Mouse (Mus musculus) adrenal gland, postnatal 4 days (tissue): ENCODE results near the gene Magi2. TPM values are rescaled to one million over a fixed set of nuclear protein-coding genes. Genes with fewer than 3 reads are reported as not detected.

Experiments
- DNase-seq, 2 experiments: peaks; one replicate each; pipeline ENCODE4 v3.0.0; 2021 to 2022; ENCODE audit warnings: low spot score in 2 of 2, mixed read lengths in 2 of 2
- total RNA-seq, 2 experiments: library from RNA; stranded (reverse); gene quantifications; 2 replicates each; pipeline ENCODE4 v1.2.3; 2021

Gene Magi2
- total RNA-seq, 2 experiments from 2014 or later = 8.4 to 14.1 TPM

DNA sequence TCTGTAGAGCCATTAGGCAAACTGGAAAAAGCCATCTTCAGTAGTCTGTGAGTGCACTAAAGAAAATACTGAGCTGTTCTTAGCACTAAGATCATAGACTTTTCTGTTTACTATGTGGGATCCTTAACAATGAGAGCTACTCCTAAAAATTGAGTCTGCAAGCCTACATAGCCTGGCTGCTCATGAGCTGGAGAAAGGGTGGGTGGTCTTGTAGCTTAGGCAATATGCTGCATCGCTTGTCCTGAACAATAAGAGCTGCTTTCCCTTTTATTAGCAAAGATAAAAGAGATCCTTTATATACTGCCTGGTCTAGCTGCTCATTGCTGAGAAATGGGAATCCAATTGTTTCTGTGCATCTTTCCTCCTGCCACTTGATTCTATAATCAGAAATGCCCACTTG lies 841.7 kb downstream of the Magi2 start:
- no peak for DNase-seq

DNA sequence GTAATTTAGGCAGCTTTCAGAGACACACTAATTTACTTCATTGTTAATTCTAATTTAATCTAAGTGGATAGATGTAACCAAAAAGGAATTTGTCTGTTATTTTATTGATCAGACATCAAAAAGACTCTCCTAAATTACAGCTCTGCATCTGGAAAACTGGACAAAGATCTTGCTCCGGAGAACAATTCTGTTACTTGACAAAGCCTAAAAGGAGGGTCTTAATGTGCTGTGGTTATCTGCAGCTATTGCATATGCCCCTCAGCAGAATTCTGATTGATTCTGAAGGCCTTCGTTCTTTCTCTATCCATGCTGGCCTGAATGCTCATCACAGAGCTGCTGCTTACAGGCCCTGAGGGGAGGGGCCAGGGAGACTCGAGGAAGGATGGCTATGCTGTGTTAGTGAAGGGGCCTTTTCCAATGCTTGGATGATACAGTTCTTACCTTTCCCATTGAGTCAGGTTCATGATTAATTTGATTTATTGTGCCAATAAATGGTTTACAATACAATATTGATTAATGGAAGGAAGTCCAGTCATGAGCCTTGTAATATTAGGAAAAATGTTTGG lies 842.2 kb downstream of the Magi2 start:
- DNase-seq = no peak

DNA sequence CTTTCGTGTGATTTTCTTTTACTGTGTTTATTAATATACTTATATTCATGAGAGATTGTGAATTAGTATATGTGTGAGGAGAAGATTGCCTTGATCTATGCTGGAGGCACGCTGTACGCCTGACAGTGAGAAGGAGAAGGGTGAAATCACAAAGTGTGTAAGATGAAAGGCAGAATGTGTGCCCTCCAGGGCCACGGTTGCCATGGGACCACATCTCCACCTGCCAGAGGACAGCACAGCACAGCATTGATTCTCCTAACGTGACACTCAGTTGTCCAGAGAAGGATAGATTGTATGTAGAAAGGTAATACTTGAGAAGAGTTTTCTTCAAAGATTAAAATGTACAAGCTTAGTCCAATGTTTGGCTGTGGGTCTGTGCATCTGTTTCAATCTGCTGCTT lies 847.3 kb downstream of the Magi2 start:
- DNase-seq = no peak

GRCm38 (mm10) chr5:20074867-20075266 lies 848.0 kb downstream of the Magi2 start:
- DNase-seq = no peak

GRCm38 (mm10) chr5:20078931-20079330 lies 852.1 kb downstream of the Magi2 start:
- no peak for DNase-seq

DNA sequence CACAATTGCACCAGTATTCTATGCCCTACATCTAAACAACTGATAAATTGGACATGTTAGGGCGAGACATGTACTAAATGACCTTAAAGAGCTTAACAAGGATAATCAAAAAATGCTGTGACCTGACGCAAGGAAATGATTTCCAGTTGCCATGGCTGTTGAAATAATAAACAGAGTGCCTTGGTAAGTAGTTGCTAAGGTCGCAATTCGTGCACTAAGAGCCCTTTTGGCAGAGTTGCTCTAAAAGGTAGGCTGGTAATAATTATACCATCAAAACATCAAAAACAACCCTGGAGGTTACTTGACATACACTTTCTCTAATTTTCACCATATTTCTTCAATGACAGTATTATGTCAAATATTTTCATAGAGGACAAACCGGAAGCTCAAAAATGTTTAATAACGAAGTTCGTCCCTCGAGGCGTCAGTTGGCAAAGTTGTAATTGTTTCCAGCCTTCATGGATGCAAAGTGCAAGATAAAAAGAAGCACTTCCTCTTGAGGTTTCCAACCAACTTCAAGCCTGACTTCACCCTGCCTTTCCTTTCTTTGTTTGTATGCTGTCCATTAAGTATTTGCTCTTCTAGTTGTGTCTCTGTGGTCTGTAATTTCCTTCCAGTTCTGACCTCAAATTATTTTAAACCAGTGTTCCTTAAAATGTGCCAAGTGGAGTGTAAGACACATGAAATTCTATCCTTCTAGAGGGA lies 853.9 kb downstream of the Magi2 start:
- no peak for DNase-seq

DNA sequence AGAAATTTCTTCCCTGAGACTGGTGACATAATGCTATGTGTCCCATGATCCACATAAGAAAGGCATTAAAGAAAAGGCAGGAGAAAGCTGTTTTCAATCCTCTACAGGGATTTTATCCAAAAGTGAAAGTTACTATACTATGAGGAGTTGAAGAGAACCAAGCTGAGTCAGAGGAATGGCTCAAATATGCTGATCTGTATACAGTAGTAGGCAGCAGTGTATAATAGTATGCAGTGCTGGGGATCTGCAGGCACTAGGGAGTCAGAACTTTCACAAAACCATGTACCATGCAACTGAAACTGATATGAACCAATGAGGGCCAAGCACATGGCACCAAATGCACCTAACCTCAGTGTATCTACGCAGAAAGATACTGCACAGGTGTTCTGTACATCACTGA lies 855.5 kb downstream of the Magi2 start:
- no peak for DNase-seq

GRCm38 (mm10) chr5:20087083-20087482 lies 860.2 kb downstream of the Magi2 start:
- DNase-seq = no peak

GRCm38 (mm10) chr5:20103869-20104268 lies 877.0 kb downstream of the Magi2 start:
- DNase-seq = no peak

DNA sequence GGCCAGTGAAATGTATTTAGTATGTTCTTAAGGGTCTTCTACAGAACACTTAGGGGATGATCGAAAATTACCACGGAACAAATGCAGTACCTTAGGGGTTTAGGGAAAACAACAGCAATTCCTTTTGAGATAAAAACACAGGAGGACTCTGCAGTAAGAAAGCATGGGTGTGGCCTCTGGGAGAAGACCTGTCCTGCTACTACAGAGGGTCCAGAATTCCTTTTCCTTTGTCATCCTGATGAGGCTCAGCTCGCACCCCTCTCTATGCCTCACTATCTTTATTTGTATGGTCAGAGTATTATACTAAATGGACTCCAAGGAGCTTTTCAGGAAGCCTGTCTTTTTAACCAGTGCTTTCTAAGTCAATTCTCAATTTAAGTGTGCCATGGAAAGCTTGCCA lies 877.7 kb downstream of the Magi2 start:
- DNase-seq = no peak

- DNase-seq = no peak
Observed at GRCm38 (mm10) chr5:20109496-20109895, 882.7 kb downstream of the Magi2 start.

DNA sequence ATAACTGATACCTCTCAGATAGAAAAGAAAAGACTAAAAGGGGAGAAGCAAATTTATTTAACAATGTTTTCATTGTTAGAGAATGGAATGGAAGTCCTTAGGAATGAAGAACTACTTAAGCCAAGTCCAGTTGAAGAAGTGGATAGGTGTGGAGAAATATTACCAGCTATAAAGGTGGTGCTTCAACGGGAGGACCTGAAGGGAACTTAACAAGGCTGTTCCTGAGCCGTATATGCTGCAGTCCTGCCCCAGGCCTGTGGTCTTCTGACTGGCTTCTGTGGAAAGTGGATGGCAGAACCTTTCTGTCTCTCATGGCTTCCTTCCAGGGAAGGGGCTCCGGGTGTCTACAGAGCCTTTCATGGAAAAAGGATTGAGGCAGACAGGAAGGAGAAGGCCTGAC lies 890.3 kb downstream of the Magi2 start:
- no peak for DNase-seq

GRCm38 (mm10) chr5:20140235-20140634 lies 913.4 kb downstream of the Magi2 start:
- DNase-seq = no peak

DNA sequence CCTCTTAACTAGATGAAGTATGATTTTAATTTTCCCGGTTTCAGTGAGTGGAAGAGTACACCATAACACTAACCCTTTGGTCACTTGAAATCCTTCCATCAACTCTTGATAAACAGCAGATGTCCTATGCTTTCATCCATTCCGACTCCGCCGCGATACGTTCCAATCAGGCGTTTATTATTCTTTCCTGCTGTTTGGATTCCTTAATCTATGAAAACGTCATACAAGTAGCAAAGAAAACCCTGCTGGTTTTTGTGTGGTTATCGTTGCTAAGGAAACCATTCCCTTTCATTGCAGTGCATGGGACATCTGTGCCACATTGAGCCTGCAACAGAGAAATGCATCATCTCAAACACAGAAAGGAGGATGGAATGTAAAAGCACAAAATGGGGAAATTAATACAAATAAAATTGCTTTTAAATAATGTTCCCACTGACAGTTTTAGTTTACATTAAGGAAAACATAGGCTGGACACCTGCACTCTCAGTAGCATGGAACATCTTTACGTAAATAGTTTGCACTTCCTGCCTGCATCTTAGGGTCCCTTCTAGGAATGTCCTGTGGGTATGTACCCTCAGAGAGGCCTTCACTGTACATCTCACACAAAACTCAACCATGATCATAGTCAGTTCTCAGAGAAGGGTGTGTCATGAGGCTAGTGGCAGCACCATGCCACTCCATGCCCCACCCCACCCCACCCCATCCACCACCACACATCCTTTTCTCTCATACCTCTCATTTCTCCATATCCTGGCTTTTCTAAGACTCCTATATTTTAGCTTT lies 914.0 kb downstream of the Magi2 start:
- no peak for DNase-seq

DNA sequence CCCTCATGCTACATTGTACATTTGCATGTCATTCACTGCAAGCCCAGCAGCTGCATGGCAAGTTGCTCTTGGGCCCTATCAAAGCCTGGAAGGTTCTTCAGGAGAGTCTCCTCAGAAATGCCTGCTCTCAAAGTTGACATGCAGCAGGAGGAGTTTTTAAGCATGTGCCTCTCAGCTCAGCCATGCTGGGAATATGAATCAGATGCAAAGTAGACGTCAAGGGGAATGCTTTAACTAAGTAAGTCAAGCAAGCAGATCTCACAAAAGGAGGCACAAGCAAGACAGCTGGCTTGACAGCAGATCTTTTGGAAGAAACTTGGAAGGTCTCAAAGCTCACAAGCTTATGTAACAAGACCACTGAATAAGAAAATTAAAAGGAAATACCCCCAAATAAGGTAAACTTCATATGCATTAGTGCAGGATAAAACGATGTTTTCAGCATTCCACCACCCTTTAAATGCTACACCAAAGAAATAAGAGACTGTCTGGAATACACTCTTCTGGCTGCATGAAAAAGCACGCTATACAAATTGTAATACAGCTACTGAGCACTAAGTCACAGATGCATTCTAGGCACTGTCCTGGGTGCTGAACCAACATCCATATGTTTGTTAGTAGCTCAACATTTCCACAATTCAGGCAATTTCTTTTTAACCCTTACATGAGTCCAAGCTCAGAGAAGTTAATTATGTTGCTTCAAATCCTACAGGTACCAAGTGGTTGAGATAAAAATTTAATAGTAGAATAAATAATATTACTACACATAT lies 926.7 kb downstream of the Magi2 start:
- no peak for DNase-seq

DNA sequence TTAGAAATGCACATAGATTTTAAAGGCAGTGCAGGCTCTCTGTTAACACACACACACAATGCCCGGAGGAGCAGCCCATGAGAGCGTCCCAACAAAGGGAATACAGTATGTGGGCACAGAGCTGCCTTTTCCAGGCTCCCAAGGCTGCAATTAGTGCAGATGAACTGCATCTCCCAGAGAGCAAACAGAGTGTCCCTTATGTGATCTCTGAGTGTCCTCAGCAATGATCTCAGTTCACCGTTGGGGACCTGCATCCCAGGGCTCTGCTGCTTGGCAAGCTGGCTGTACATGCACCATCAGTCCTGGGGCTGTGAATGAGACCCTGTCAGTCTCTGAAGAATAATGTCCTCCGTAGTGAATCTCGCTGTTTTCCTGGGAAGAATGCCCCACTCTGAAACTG lies 969.9 kb downstream of the Magi2 start:
- DNase-seq = no peak

DNA sequence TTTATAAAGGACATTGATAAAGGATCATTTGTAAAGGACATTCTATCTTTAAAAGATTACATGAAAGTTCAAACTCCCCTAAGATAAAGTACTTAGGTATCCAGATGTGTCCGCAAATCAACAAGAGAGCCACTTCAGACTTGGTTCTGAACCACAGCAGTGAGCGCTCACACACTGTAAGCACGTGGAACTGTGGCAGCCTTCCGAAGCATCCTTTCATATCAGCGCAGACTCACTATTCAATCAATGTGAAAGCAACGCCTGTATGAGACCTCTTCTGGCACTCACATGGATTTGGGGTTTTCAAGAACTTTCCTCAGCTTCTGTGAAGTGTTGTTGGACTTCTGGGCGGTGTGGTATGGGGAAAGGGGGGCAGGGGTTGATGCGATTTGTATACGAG lies 970.6 kb downstream of the Magi2 start:
- no peak for DNase-seq

DNA sequence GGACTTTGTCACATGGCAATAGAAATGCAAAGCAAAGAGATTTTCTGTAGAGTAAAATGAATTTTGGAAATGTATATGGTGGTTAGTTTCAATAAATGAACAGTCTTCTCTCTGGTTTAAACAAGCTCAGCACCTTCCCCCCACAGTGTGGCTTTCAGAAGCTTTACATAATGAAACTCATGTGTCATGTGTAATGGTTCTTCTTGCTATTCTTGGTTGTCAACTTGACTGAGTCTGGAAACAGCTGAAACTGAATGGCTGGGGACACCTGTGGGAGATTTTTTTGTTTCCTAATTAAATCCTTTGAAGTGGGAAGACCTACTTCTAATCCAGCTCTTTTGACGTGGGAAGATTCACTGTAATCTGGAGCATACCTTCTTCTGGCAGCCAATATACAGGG lies 974.5 kb downstream of the Magi2 start:
- DNase-seq = no peak

DNA sequence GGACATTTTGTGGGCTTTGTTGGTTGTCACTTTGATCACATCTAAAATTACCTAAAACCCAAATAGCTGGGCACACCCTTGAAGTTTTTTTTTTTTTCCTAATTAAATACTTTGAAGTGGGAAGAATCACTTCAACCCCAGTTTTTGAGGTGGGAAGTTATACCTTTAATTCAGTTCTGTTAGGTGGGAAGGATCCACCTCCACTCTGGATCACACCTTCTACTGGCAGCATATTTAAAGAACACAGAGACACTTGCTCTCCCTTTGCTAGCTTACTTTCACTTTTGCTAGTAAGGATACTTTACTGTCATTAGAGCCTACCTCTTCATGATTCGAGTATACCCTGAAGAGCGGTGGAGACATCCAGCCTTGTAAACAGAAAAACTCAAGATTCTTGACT lies 981.3 kb downstream of the Magi2 start:
- no peak for DNase-seq

DNA sequence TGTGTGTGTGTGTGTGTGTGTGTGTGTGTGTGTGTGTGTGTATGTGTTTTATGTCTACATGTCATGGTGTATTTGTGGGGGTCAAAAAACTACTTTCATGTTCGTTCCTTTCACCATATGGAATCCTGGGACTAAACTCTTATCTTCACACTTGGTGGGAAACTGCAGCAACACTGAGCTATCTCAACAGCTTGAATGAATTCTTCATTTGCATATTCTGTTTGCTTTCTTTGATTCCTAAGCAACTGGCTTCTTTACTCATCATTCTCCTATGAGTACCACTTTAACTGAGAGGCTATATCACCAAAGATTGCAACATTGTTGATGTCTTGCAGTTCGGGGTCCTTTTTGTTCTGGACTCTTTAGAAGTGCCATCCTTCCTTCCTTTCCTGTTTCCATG lies 986.5 kb downstream of the Magi2 start:
- DNase-seq = no peak

- no peak for DNase-seq
Observed at GRCm38 (mm10) chr5:20226471-20227210, 999.8 kb downstream of the Magi2 start.
